Mouse (Mus musculus) mouse embryonic stem cell (cell line): ENCODE data around the gene Blvrb.

Source experiments
- in situ Hi-C, 2 experiments: fragments of 300-500 bp; cut with MboI; formaldehyde crosslinking; loops; 1 replicate in 1 of 2; 3 replicates in 1 of 2; pipeline ENCODE4 v1.14.3; 2019 to 2020; ENCODE audit warnings: low sequenced_read_pairs in 2 of 2, low pct_unique_long_range_greater_than_20kb in 1 of 2, mixed read lengths in 1 of 2; ENCODE audit not compliant: unreplicated experiment in 1 of 2

Gene Blvrb

DNA sequence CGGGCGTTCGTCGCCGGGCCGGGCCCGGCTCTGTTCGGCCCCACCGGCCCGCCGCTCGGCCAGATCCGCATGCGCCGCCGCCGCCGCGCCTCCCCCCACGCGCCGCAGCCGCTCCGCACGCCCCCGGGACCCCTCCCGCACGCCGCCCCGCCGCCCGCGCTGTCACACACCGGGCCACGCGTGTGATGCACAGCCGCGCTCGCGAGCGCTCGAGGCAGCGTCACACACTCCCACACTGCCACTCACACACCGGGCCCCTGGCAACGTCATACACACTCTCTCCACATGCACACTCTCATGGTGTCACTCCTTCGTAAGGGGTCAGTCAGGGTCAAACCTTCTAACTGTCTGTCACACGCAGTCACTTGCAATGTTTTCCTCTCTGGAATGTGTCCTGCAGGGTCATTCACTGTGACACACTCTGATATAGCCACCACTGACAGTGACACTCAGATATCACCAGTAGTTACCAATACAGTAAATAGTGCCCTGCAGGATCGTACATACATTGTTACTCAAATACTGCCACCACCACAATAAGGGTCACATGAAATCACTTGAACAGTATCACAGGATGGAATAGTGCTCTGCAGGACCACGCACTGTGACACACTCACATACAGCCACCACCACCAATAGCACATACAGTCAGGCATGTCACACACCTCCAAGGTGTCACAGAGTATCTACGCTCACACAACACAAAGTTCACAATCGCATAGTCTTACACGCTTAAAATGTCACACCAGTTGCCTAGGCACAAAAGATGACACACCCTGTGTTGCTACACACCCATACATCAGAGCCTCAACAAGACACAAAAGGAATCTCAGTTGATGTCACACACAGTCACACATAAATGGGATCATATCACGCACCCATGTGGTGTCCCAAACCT is 1.0 kb upstream of the Blvrb start:
- in situ Hi-C loops: no loop called here

DNA sequence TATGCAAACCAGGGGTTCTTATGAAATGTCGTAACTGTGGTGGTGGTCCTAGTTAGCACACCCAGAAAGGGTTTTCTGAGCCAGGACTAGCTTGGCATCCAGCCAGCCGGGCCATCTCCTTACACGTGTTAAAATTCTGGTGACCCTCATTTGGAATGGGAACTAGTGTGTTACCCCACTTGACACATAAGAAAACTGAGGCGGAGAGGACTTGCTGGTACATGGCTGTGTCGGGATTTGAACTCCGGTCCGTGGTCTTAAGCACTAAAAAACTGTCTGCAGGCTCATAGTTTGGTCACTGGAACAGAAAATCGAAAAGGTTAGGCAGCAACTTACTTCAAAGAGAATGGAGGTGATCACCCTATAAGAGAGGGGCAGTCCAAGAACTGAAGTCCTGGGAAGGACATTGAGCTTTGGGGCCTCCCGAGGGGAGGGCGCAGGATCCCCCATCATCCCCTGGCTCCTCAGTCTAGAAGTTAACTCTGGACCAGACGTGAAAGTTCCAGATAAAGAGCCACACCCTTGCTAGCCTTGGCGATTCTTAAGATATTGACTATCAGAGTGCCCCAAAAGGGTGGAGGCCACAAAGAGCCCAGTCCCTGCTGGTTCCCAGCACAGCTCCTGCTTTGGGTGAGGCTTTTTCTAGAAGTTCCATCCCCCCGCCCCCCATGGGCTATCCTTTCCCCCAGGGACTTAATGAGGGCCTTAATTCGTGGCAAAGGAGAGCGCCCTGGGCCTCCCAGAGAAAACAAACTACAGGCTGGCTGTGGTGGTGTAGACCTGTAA is 836 bp downstream of the Blvrb start:
- in situ Hi-C loops: no loop called here

DNA sequence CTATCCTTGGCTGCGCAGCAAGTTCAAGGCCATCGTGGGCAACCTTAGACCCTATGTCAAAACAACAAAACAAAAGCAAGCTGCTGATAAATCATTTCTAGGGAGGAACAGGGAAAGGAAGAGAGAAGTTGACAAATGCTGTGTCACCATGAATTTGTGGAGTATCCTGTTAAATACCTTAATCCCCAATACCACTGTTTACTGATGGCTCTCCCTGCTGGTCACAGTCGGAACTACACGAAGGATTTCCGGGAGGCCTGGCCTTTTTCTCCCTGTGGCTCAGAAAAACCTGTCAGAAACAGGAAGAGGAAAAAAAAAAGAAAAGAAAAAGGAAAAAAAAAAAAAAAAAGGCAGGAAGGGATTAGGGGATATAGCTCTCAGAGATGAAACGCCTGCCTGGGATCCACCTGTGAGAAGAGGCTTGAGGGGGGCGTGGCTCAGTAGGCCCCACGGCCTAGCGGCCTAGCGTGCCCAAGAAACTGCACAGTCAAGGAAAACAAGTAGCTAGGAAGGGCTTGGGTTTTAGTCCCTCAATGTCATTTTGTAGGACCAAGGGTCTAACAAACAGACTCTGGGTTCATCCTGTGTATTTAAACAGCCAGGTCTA is 1.6 kb downstream of the Blvrb start:
- in situ Hi-C loops: no loop called here

DNA sequence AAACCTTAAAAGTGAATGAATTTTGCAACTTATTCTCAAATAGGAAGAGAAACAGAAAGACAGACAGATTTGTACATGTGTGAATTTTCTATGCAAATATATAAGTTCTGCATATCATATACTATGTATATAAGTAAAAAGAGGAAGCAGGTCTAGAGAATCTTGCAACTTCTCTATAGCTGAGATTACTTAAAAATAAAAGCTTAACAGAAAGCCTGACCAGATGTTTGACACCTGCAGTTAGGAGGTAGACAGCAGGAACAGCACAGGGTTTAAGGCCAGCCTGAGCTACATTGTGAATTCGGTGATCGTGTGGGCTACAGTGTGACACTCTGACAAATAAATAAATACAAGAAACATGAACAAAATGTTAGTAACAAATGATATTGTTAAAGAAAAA is 3.6 kb downstream of the Blvrb start:
- in situ Hi-C loops: no loop called here

DNA sequence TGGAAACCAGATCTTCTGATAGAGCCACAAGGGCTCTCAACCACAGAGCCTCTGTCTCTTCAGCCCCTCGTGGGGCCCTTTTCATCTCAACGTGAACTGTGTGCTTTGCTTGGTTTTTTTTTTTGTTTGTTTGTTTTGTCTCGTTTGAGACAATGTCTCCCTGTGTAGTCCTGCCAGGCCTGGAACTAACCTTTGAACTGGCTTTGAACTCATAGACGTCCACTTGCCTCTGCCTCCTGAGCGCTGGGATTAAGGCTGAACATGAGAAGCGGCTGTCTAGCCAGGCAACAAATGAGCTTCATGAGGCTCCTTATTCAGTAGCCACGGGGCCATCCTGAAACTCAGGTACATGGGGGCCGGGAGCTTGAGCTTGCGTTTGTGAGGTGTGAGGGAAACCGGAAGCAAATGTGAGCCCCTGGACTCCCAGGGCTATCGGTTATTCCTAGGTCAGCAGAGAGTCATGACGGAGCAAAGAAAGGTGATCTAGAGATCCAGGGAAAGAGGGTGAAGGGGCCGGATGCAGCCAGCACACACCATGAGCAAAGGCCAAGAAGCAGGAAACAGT is 4.5 kb downstream of the Blvrb start:
- in situ Hi-C loops: no loop called here

DNA sequence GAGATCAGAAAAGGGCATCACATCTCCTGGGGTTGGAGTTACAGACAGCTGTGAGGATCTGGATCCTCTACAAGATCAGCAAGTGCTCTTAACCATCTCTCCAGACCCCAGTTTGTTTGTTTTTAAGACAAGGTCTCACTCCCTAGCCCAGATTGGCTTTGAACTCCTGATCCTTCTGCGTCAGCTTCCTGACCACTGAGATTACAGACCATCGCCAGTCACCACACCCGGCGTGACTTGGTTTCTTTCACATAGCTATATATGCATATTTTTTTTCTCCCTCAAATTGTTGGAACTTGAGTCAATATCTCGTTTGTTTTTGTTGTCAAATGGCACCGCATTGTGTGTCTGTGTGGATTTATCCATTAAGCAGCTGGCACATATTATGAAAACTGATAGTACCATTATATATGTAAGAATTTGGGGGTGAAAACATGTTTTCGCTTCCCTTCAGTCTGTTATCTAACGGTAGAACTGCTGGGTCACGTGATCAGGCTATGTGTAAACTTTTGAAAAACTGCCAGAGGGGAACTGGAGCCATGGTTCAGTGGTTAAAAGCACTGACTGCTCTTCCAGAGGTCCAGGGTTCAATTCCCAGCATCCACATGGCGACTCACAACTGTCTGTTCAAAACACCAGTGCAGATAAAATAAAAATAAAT is 6.8 kb downstream of the Blvrb start:
- in situ Hi-C loops: no loop called here

DNA sequence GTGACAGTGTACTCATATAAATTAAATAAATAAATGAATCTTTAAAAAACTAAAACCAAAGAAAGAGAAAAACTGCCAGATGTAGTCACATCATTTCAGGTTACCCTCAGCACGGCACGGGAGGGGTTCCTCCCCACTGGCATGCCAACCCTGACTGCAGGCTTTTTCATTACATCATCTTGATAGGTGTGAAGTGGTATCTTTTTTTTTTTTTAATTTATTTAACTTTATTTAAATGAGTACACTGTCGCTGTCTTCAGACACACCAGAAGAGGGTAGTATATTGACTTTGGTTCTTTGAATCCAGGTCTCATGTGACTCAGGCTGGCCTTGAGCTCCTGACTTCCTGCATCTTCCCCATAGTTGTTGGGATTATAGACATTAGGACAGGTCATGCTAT is 7.5 kb downstream of the Blvrb start:
- in situ Hi-C loops: no loop called here

DNA sequence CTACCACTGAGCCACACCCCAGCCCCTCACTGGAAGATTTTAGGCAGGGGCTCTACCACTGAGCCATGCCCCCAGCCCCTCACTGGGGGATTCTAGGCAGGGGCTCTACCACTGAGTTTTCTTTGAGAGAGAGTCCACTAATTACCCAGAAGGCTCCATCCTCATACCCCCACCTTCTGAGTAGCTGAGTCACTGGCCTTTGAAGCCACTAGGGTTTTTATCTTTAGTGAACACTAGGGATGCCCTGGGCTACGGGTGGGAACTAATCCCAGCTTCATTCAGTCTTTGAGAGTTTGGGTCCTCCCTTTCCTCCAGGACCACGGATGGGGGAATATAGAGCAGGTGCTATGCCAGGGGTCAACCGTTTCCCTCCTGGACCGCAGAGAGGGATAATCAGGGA is 10.8 kb downstream of the Blvrb start:
- in situ Hi-C loops: no loop called here

DNA sequence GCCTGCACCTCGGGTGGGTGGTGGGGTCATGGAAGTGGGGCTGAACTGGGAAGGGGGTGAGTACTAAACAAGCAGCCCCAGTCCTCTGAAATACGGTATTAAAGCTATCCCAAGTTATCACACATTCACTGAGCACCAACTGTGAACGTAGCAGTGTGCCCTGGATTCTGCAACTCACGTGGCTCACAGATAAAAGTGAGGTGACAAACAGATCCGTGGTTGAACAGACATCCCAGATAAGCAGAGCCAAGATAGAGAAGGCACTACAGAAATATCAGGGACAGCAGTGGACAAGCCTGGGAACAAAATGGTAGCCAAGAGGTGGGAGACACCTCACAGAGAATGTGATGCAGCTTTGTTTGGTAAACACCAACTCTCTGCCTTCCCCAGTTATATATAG is 11.9 kb downstream of the Blvrb start:
- in situ Hi-C loops: no loop called here

DNA sequence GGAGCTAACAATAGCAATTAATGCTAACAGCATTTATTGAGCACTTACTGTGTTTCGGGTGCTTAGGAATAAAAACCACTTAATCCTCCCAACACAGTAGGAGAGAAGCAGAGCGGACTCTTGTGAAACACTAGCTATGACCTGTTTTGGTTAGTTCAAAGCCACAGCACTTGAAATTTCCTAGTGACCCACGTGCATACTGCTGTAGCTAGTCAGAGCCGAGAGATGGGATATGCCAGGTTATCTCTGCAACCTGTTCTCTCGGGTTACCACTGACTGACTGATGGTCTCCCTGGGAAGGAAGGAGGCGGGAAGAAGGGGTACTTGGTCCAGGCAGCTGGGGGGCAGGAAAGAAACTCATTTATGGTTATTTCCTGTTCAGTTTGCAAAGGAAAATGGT is 12.7 kb downstream of the Blvrb start:
- in situ Hi-C loops: no loop called here

DNA sequence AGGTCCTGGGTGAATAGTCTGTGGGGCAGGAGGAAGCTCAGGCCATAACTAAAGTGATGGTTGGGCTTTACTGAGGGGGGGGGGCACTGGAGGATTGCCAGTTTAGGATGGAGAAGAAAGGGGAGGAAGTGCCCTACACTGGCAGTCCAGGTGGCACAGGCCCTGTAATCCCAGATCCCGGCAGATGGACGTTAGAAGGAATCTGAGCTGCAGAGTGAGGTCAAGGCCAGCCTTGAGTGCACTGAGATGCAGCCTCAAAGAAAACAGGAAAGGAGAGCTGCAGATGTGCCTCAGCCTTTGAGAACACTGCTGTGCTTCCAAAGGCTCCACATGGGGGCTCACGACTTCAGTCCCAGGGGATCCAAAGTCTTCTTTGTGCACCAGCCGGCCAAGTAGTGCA is 19.9 kb downstream of the Blvrb start:
- in situ Hi-C loops: no loop called here

DNA sequence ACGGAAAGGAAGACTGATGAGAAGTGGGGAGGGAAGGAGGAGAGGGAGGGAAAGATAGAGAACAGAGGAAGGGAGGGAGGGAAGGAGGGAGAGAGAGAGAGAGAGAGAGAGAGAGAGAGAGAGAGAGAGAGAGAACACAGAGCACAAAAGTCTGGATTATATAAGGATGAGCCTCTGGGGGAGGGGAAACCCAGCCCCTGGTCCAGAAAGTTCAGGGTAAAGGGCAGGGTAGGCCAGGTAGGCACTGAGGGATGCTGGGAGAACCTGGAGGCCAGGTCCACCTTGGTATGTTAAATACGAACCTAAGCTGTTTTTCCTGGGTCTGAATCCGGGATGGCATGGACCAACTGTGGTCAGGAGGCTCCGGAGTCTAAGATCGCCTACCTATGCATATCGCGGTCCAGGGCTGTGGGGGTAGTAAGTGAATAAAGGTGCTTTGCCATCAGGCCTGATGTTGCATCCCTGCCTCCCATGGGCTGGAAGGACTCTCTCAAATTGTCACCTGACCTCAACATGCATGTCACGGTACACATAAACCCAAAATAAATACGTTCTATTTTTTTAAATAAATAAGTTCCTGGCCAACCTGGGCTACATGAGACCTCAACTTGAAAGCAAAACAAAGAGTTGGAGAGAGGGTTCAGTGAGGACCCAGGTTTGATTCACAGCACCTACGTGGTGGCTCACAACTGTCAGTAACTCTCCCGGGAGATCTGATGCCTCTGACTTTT is 23.8 kb downstream of the Blvrb start:
- in situ Hi-C loops: no loop called here

DNA sequence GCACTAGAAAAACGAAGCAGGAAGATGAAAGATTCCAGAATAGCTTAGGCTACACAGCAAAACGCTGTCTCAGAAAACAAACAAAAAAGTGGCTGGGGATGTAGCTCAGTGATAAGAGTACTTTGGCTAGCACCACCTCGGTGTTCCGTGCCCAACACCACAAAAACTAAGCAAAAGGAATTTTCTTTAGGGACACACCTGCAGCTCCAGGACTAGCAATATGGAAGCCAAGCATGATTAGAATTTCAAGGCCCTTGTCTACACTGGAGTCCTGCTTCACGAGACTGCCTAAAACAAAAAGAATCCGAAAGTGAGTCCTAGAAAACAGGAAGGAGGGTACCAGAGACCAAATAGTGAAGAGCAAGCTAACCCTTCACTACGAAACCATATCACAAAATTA is 24.8 kb downstream of the Blvrb start:
- in situ Hi-C loops: no loop called here

DNA sequence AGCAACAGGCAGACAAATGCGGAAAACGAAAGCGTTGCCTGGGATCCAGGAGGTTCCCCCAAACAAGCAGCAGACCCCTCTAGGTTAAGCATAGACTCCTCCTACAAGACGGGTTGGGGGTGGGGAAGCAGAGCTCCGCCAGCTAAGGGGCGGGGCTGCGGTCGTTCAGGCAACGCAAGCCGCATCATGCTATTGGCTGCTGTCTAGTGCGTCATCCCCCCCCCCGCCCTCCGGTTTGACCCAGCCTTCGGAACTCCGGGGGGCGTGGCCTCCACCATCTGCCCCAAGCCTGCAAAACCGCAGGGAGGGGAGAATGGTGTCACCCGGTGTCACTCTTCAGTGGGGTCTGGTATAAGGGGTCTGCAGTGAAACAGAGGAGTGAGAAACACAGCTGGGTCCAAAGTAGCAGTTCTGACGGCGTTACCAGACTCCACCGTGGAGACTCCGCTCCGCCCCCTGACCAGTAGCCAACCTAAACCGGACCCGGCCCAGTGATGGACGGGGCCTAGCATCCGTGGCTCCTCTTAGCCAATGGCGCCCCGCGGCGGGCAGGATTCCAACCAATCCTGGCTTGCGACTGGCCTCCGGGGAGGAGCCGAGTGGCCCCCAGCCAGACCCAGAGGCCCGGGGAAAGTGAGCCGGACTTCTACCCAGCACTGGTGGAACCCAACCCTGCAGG is 25.5 kb downstream of the Blvrb start, which contains the start of gene Sertad3:
Gene Sertad3, plus strand, starts transcription at position 613 of the 679 bp plus-strand sequence.
- in situ Hi-C loops: no loop called here

DNA sequence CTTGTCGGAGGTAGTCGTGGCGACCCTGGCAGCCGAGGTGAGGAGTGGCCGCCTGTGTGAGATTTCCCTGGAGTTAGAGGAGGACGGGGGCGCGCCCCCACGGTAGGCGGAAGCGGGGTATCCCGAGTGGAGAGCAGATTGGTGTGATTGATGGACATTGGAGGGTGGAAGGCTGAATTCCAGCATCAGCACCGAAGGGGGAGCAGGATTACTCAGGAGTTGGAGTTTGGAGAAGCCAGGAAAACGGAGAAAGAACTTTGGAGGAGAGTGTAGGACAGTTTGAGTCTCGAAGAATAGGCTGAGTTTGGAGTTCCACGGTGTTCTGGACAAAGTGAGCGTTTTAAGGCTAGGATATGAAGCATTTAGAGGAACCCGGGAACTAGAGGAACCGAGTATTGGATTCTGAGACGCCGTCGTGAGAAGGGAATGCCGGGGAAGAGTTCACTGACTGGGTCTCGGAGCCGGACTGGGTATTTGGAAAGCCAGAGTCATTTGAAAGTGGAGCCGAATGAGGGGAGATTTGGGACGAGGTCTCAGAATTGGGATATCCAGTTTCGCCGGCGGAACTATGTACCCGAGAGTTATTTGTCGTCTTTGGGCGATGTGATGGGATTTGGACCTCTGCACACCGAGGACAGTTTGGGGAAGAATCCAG is 26.2 kb downstream of the Blvrb start:
- in situ Hi-C loops: no loop called here

DNA sequence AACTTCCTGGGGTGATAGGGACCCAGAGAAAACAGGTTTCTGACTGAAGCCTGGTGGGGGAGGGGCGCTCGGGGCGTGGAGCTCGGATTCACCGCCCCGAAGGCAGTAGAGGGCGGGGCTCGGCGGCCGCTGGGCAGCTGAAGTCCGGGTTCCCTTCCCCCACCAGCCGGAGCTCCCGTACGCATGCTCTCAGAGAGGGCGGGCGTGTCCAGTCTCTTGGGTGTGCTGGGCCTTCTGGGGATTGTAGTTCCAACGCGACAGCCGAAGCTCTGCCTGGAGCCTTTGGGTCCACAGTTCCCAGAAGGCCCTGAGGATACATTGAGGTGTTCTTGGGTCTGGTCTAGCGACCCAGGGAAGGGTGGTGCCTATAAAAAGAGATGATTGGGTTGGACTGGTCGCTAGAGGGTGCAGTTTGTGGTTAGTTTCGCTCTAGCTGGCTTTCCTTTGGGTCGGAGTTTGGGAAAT is 26.7 kb downstream of the Blvrb start:
- in situ Hi-C loops: no loop called here

DNA sequence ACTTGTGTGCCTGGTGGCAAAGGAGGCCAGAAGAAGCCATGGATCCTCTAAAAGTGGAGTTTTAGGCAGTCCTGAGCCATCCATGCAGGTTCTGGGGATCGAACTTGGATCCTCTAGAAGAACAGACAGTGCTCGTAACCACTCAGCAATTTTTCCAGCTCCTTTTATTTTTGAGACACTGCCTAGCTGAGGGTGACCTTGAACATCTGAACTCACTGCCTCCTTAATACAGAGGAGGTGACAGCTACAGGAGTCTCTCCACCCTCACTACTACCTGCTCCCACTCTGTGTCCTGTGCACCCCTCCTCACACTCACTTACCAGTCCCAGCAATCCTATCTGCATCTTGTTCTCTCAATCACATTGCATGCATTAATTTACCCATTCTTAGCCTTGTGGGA is 27.8 kb downstream of the Blvrb start:
- in situ Hi-C loops: no loop called here
